Mouse (Mus musculus): ENCODE measurements around the gene Duox1.

DNA sequence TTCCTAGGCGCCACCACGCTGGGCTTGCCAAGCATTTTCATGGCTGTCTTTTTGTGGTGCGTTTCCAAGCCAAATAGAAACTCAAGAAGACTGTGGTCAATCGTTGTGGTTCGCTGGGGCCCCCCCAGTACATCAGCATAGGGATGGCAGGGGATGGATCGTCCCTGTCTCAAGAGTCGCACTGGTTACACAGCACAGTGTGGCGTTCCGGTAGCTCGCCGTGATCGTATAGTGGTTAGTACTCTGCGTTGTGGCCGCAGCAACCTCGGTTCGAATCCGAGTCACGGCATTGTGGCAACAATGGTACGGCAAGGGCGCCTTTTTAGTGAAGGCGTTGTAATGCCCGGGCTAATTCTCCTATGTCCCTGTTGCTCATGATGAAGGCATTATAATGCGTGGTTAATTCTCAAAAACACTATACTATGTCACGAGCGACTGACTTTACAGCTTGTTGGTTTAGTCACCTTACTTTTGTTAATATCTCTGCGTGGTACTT lies 62.3 kb downstream of the Duox1 start:
- TF ChIP-seq CTCF (IDR thresholded peaks at IDR 0.05; ENCODE audit: low read depth, low read length) (no peak), POLR2A (IDR thresholded peaks at IDR 0.05; ENCODE audit: borderline replicate concordance, low read depth, low read length) (no peak)
